Mouse (Mus musculus) cortical plate, adult 2 months (tissue): Measurements from ENCODE around the gene Shox2. TPM values are rescaled to one million over a fixed set of nuclear protein-coding genes. Genes with fewer than 3 reads are reported as not detected.

Experiments used
- H3K27ac ChIP-seq: fragments of 200-500 bp; 2 replicates; pipeline ENCODE4 v1.5.1; 2012; ENCODE audit warnings: low read length, control low read depth, inconsistent platforms; ENCODE audit not compliant: insufficient read depth
- H3K4me1 ChIP-seq: fragments of 200-500 bp; 2 replicates; pipeline ENCODE4 v1.6.1; 2011; ENCODE audit warnings: low read length; ENCODE audit not compliant: control insufficient read depth, insufficient read depth
- H3K4me3 ChIP-seq: fragments of 200-500 bp; 2 replicates; pipeline ENCODE4 v1.5.1; 2011; ENCODE audit warnings: mild to moderate bottlenecking, low read length, control low read depth; ENCODE audit not compliant: insufficient read depth
- CTCF ChIP-seq: fragments of 200-500 bp; IDR thresholded peaks from 2 replicates; pipeline ENCODE4 v1.5.1; 2011; ENCODE audit warnings: mild to moderate bottlenecking, control low read depth, low read length; ENCODE audit not compliant: insufficient read depth; ENCODE audit errors: extremely low read depth
- POLR2A ChIP-seq: fragments of 200-500 bp; IDR thresholded peaks from 2 replicates; pipeline ENCODE4 v1.6.1; 2011; ENCODE audit warnings: mild to moderate bottlenecking, low read length, control low read depth; ENCODE audit not compliant: insufficient read depth; ENCODE audit errors: extremely low read depth
- polyA plus RNA-seq: library from polyadenylated mRNA; depleted of rRNA; stranded (reverse); fragments of >200 nt; gene quantifications from 2 replicates; pipeline ENCODE4 v1.2.3, GENCODE M21; 2012; rRNA removed

Gene Shox2
- 0.09 TPM in 1 of 2 replicates, not detected in the other for polyA plus RNA-seq

- TF ChIP-seq POLR2A (no peak), CTCF (no peak)
- Histone ChIP-seq H3K4me3 (no peak within 1 kb of the TSS), H3K4me1 (no peaks in the 10 kb centered on the region; the same call in 1 of the 2 replicates), H3K27ac (no peak within 1 kb of the TSS)
Observed at GRCm38 (mm10) chr3:66981706-66982105, at the start of gene Shox2. TSS of gene Shox2 (minus strand) at chr3:66981771.

GRCm38 (mm10) chr3:66996820-66997219, 15.2 kb upstream of the Shox2 start:
- TF ChIP-seq POLR2A, result no peak
- TF ChIP-seq CTCF, result no peak
- no peaks in the 10 kb centered on the region for H3K4me1 ChIP-seq

GRCm38 (mm10) chr3:66986287-66986560, 4.7 kb upstream of the Shox2 start:
- H3K27ac ChIP-seq, result no peak overlapping the region
- H3K4me3 ChIP-seq, result peak overlapping the region; percentile 96

More at GRCm38 (mm10) chr3:66996820-66997219, 15.2 kb upstream of the Shox2 start:
- Histone ChIP-seq H3K4me3 (no peak overlapping the region), H3K27ac (no peak overlapping the region)

DNA sequence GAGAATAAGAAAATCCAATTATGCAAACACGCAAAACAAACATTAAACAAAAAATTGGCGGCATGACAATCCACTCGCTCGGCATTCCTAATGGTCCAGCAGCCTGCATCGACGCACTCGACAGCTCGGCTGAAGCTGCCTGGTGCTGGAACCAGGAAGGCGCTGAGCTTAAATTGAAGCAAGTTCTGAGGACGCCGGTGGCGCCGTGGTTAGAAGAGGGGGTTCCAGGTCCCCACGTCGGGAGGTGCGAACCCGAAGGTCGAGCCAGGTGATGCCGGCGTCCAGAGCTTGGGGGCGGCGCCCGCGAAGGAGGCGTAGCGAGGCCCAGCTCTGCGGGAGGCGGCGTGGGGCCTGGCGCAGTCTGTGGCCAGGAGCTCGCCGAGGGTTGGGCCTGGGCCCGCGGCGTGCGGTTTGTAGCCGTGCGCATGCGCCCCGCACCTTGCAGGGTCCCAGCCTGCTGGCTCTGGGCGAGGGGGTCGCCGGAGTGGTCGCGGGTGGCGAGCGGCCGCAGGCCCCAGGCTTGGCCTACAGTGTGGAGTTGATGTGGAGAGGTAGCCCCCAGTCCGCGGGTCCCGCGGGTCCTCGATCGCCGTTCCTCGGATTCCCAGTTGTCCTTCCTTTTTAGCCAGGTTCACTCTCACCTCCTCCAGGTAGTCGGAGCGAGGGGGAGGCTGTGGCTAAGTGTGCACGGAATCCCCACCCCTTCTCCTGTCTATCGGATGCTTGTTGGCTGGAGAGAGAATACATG, 4.1 kb upstream of the Shox2 start:
- no peak for TF ChIP-seq CTCF
- peak overlapping the region; percentile 96 for H3K4me3 ChIP-seq
- H3K4me1 ChIP-seq, result no peaks in the 10 kb centered on the region; the same call in 1 of the 2 replicates
- H3K27ac ChIP-seq, result no peak overlapping the region

More at GRCm38 (mm10) chr3:66986287-66986560, 4.7 kb upstream of the Shox2 start:
- no peaks in the 10 kb centered on the region; the same call in 1 of the 2 replicates for H3K4me1 ChIP-seq
- no peak for TF ChIP-seq CTCF
- TF ChIP-seq POLR2A, result no peak

DNA sequence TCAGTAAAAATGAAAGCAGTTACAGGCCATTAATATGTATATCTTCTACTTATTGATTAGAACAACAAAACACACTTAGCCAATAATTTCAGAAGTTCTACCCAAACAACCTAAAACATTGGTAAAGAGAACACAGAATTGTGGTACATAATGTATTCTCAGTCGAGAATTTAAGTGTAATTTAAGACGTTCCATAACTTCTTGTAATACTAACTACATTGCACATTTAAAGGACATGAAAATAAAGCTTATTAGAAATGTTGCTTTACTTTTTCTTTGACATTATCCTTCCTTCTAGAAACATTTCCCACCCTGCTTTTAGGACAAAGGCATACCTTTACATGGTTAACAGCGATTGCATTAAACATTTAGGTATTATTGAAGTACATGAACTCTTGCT, 1.9 kb upstream of the Shox2 start:
- TF ChIP-seq CTCF (no peak), POLR2A (no peak)
- no peaks in the 10 kb centered on the region; the same call in 1 of the 2 replicates for H3K4me1 ChIP-seq
- H3K4me3 ChIP-seq, result no peak overlapping the region
- no peak overlapping the region for H3K27ac ChIP-seq

GRCm38 (mm10) chr3:66982181-66982911, 775 bp upstream of the Shox2 start:
- Histone ChIP-seq H3K4me3 (no peak overlapping the region), H3K27ac (no peak overlapping the region), H3K4me1 (no peaks in the 10 kb centered on the region; the same call in 1 of the 2 replicates)
- TF ChIP-seq POLR2A (no peak), CTCF (no peak)

- no peaks in the 10 kb centered on the region for H3K4me1 ChIP-seq
- no peak for TF ChIP-seq POLR2A
- no peak for TF ChIP-seq CTCF
- no peak within 1 kb of the TSS for H3K27ac ChIP-seq
- no peak within 1 kb of the TSS for H3K4me3 ChIP-seq
Observed at GRCm38 (mm10) chr3:66981101-66981661, 390 bp downstream of the Shox2 start, which contains the start of gene Rsrc1. TSS of gene Rsrc1 (plus strand) at chr3:66981390.

DNA sequence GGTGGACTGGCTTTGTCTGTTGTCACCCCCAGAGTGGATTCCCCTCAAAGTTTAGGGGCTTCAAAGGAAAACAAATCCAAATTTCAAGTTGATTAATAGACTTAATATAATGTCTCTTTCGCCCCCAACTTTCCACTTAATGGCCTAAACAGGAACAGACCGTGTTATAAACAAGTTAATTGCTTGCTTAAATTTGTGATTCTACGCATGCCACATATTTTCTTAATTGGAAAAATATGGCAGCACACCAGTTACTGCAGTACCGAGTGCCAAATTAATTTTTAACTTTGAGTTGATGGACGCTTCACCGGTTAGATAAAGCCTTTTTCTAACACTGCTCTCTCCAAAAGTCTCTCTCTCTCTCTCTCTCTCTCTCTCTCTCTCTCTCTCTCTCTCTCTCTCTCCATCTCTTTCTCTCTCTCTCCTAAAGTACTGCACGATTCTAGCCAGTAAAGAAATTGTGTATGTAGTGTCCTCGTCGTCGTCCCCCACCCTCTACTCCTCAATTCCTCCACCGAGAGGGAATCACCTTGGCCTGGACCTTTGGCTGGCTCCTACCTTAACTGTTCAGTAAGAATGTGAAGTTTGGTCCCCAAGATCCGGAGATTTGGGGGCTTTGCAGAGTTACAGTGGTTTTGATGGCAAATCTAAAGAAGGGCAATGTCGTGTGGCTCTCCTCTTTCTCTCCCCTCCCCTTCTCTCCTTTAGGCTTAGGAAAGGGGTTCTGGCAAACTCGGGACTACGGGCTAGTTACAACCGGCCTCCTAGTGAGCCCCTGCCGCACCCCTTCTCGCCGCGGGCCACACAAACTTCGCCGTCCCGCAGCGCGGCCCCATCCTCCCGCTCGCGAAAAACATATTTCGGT, 1.2 kb downstream of the Shox2 start:
- no peak overlapping the region for H3K4me3 ChIP-seq
- TF ChIP-seq POLR2A (no peak), CTCF (no peak)
- H3K4me1 ChIP-seq, result no peaks in the 10 kb centered on the region
- H3K27ac ChIP-seq, result no peak overlapping the region

- no peak overlapping the region for H3K4me3 ChIP-seq
- TF ChIP-seq POLR2A, result no peak
- TF ChIP-seq CTCF, result no peak
- H3K27ac ChIP-seq, result no peak overlapping the region
- no peaks in the 10 kb centered on the region for H3K4me1 ChIP-seq
Observed at GRCm38 (mm10) chr3:66979491-66979890, 2.1 kb downstream of the Shox2 start.
